Mouse (Mus musculus): ENCODE results near the gene Fmo1.

DNA sequence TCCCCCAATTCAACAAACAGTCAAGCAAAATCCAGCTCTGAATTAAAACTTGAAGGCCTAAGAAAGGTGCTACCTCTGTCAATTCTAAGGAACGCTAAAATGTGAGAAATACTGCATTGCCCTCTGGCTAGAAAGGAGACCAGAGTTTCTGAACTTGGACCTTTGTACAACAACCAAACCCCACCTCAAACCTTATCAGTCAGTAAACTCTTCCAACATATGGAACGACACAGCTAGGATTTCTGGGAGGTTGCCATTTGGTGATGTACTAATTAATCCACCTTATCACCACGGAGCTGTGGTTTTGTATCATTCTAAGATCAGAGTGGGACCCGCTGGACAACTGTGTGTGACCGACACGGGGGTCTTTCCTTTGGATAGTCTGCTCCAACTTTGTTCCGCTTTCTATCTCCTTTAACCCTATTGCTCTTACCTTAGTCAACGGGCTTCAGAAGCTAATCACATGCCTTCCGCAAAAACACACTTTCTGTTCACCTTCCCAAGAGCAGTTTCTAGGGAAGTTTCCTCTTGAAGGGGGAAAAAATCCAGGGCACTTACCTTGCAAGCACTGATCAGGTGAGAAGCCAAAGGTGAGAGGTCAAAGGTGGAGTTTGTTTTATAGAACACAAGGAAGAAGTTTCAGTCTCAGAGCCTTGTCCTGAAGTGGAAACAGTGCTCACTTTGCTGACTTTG lies 53.1 kb downstream of the Fmo1 start:
- TF ChIP-seq E2F4 (IDR thresholded peaks at IDR 0.05; ENCODE audit: insufficient read depth) (no peak), POLR2A (IDR thresholded peaks at IDR 0.05; ENCODE audit: insufficient read length, low read depth) (no peak), TCF3 (IDR thresholded peaks at IDR 0.05; ENCODE audit: insufficient read length, low read depth) (no peak), POLR2AphosphoS2 (IDR thresholded peaks at IDR 0.05; ENCODE audit: insufficient read length, low read depth) (no peak), MYOG (IDR thresholded peaks at IDR 0.05; ENCODE audit: control insufficient read depth in 1 of 3, insufficient read depth in 1 of 3, insufficient read length in 2 of 3, low read depth in 2 of 3) (no peak), SRF (IDR thresholded peaks at IDR 0.05; ENCODE audit: control insufficient read depth, insufficient read length, low read depth) (no peak), MAX (IDR thresholded peaks at IDR 0.05; ENCODE audit: low read depth) (no peak), TCF12 (IDR thresholded peaks at IDR 0.05; ENCODE audit: insufficient read depth, poor library complexity, severe bottlenecking) (no peak), REST (IDR thresholded peaks at IDR 0.05; ENCODE audit: insufficient read depth, insufficient read length) (no peak), MYOD1 (IDR thresholded peaks at IDR 0.05; ENCODE audit: control insufficient read depth in 1 of 3, insufficient read length in 2 of 3, low read depth in 2 of 3) (no peak)
